Mouse (Mus musculus): ENCODE results near the gene Cenpj. TPM values are rescaled to one million over a fixed set of nuclear protein-coding genes. Genes with fewer than 3 reads are reported as not detected.
A peak's percentile ranks its signal among the peaks of the same experiment; 100 is the strongest.

The Cenpj gene
- total and polyA plus RNA-seq, 3 experiments, result 3.1 to 9.3 (median 8.0) TPM

GRCm38 (mm10) chr14:56545491-56545890 lies 29.7 kb downstream of the Cenpj start:
- no peak for DNase-seq

- DNase-seq, result no peak
These were observed 30.3 kb downstream of the Cenpj start for GRCm38 (mm10) chr14:56544946-56545345.

- DNase-seq, result no peak
These were observed 44.4 kb downstream of the Cenpj start for GRCm38 (mm10) chr14:56530788-56531187.

- no peak for DNase-seq
These were observed 60.5 kb downstream of the Cenpj start for GRCm38 (mm10) chr14:56514775-56515174.

- peak; percentile 5 for DNase-seq
These were observed 63.1 kb downstream of the Cenpj start for GRCm38 (mm10) chr14:56512084-56512483.

- no peak for DNase-seq
These were observed 68.5 kb downstream of the Cenpj start for GRCm38 (mm10) chr14:56506743-56507142.

- DNase-seq, result no peak
These were observed 72.8 kb downstream of the Cenpj start for GRCm38 (mm10) chr14:56502407-56502806.

GRCm38 (mm10) chr14:56489806-56490205 lies 85.4 kb downstream of the Cenpj start:
- no peak for DNase-seq

Other genes with a start within 250 kb of the Cenpj start
- gene Atp12a, start 210.4 kb downstream of the Cenpj start, total RNA-seq (2021), result 1 to 10 TPM in 1 of 2 experiments, not detected in 1; 2.0 TPM
- gene Atp12a, start 210.4 kb downstream of the Cenpj start, polyA plus RNA-seq (2012; rRNA removed), result 0.03 TPM in 1 of 2 replicates, not detected in the other
- gene Rnf17, start 172.8 kb downstream of the Cenpj start, total RNA-seq (2021), result under 1 TPM; 0.69 to 0.84 TPM
- gene Rnf17, start 172.8 kb downstream of the Cenpj start, polyA plus RNA-seq (2012; rRNA removed), result 0.02 TPM in 1 of 2 replicates, not detected in the other
- 10 to 100 TPM; 32.7 to 34.7 TPM for gene Parp4, start 194 bp upstream of the Cenpj start, total RNA-seq (2021)
- 2.6 and 4.4 TPM in 2 replicates for gene Parp4, start 194 bp upstream of the Cenpj start, polyA plus RNA-seq (2012; rRNA removed)
- 10 to 100 TPM; 24.6 to 25.4 TPM for gene Mphosph8, start 92.8 kb upstream of the Cenpj start, total RNA-seq (2021)
- 0.54 and 1.4 TPM in 2 replicates for gene Mphosph8, start 92.8 kb upstream of the Cenpj start, polyA plus RNA-seq (2012; rRNA removed)
- 10 to 100 TPM; 26.4 to 28.6 TPM for gene Pspc1, start 202.9 kb upstream of the Cenpj start, total RNA-seq (2021)
- 3.5 and 3.7 TPM in 2 replicates for gene Pspc1, start 202.9 kb upstream of the Cenpj start, polyA plus RNA-seq (2012; rRNA removed)
- 10 to 100 TPM; 30.1 to 34.9 TPM for gene Zmym5, start 236.3 kb upstream of the Cenpj start, total RNA-seq (2021)
- 1.4 and 1.6 TPM in 2 replicates for gene Zmym5, start 236.3 kb upstream of the Cenpj start, polyA plus RNA-seq (2012; rRNA removed)